Mouse (Mus musculus) adrenal gland, adult 10 weeks (tissue): ENCODE results near the gene Apoa5. TPM values are rescaled to one million over a fixed set of nuclear protein-coding genes. Genes with fewer than 3 reads are reported as not detected.

Experiments
- polyA plus RNA-seq: library from polyadenylated mRNA; stranded (reverse); fragments of 350-450 nt; fragmentation: Illumina TruSeq; extraction: RNeasy Lipid Tissue Mini Kit (QIAGEN cat#74804); gene quantifications from one replicate; pipeline ENCODE4 v1.2.3, GENCODE M21; 2014; ENCODE audit warnings: low read depth, low replicate concordance

Apoa5 gene
- not detected for polyA plus RNA-seq

GRCm38 (mm10) chr9:46268343-46268873, at the start of gene Apoa5:
TSS of gene Apoa5 (plus strand) at chr9:46268633.

GRCm38 (mm10) chr9:46228491-46228890, 39.9 kb upstream of the Apoa5 start, which contains the start of gene Apoa1:
TSS of gene Apoa1 (plus strand) at chr9:46228580.

GRCm38 (mm10) chr9:46235596-46235648, 33.0 kb upstream of the Apoa5 start, which contains the start of gene Apoc3:
TSS of gene Apoc3 (minus strand) at chr9:46235636.

GRCm38 (mm10) chr9:46240526-46241153, 27.8 kb upstream of the Apoa5 start, which contains the start of gene Apoa4:
TSS of gene Apoa4 (plus strand) at chr9:46240696.

GRCm38 (mm10) chr9:46272677-46273454, 4.4 kb downstream of the Apoa5 start, which contains the start of gene Zpr1:
TSS of gene Zpr1 (plus strand) at chr9:46273064.

GRCm38 (mm10) chr9:46282631-46283436, 14.4 kb downstream of the Apoa5 start, which contains the start of gene Bud13:
TSS of gene Bud13 (plus strand) at chr9:46283008.

GRCm38 (mm10) chr9:46319886-46320285, 51.5 kb downstream of the Apoa5 start, which contains the start of gene 4931429L15Rik:
TSS of gene 4931429L15Rik (minus strand) at chr9:46319986.

Other genes starting within 250 kb of the Apoa5 start
- gene Apoa1, start 40.1 kb upstream of the Apoa5 start, polyA plus RNA-seq: not detected
- gene Apoc3, start 33.0 kb upstream of the Apoa5 start, polyA plus RNA-seq: not detected
- gene Apoa4, start 27.9 kb upstream of the Apoa5 start, polyA plus RNA-seq: not detected
- 14.8 TPM for gene Zpr1, start 4.4 kb downstream of the Apoa5 start, polyA plus RNA-seq
- gene Bud13, start 14.4 kb downstream of the Apoa5 start, polyA plus RNA-seq: 3.8 TPM
- not detected for gene 4931429L15Rik, start 51.4 kb downstream of the Apoa5 start, polyA plus RNA-seq